Mouse (Mus musculus): ENCODE results near the gene Plscr3.
"Not testable (repeated sequence)": the region's sequence is repeated elsewhere in the genome, so short reads cannot be mapped to it uniquely, and the experiment has no call there.

Plscr3 gene

GRCm38 (mm10) chr11:69833554-69833953 lies 12.6 kb upstream of the Plscr3 start:
- DNase-seq (ENCODE audit: low spot score): no peak

- DNase-seq (ENCODE audit: low spot score): no peak
These were observed 12.1 kb upstream of the Plscr3 start for GRCm38 (mm10) chr11:69834001-69834549.

GRCm38 (mm10) chr11:69835326-69835965 lies 10.7 kb upstream of the Plscr3 start:
- no peak for DNase-seq (ENCODE audit: low spot score)

- DNase-seq (ENCODE audit: low spot score): no peak
These were observed 10.2 kb upstream of the Plscr3 start for GRCm38 (mm10) chr11:69835966-69836335.

DNA sequence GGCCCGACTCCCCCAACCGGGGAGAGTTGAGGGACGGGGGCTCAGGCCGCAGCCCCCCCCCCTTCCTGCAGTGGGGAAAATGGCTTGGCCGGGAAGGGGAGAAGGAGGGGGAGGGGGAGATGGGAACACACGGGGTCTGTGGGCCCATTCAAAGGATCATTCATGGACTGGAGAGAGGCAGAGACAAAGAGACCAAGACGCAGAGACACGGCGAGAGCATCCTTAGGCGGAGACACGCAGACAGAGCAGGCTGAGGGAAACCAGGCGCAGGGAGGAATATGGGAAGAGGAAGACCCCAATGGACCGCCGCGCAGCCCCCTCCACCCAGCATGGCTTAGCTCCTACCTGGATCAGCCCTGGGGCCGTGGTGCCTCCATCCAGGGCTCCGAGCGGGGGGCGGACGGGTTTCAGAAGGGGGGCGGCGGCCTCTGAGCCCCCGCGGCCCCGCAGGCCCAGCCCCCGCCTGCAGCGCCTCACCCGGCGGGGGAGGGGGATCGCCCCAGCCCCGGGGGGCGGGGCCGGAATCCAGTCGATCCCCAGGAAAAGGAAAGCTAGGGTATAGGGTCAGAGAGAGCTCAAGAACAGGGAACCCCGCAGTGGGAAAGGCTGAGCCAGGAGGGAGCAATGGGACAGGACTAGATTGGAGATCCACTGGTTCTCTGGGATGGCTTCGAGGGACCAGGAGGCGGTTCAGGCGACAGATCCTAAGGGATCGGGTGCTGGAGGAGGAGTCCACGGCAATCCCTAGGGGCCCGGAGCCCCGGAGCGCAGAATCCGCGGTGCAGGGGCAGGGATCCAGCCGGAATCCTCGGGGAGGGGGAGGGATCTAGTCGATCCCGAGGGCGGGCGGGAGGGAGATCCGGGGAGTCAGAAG lies 9.2 kb upstream of the Plscr3 start:
- DNase-seq (ENCODE audit: low spot score): no peak

GRCm38 (mm10) chr11:69837604-69837951 lies 8.6 kb upstream of the Plscr3 start, which contains the start of gene Nlgn2:
Nlgn2 (minus strand) TSS chr11:69837784.
- no peak for DNase-seq (ENCODE audit: low spot score)

DNA sequence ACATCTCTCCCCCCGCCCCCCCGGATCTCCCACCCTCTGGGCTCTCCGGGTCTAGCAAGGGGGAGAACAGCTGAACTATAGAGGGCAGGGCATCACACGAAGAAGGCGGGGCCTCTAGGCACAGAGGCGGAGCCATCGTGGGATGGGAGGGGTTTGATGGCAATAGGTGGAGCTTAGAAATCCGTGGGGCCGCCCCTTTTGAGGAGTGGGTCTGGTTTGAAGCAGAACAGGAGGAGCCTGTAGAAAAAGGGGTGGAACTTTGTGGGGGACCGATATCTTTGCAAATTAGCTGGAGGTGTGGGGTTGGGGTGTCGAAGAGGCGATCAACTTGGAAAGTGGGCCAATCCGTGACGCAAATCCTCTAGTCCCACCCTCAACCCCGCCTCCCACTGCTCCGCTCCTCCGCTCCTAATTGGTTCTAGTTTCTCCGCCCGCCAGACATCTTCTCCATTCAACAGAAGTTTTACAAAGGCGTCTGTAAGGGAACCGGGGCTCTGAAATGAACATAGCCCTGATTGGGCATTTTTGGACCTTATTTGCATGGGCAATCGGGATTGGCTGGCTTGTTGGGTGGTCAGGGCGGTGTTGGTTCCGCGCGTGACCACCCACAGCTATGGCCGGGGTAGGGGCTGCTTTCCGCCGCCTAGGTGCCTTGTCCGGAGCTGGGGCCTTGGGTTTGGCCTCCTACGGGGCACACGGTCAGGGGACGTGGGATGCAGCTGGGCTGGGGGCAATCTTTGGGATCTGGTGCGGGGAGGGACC lies 8.0 kb upstream of the Plscr3 start, which contains the start of gene Tmem256:
Tmem256 (plus strand) TSS at position 563 of the 762 bp plus-strand sequence.
- peak; percentile 96 for DNase-seq (ENCODE audit: low spot score)

DNA sequence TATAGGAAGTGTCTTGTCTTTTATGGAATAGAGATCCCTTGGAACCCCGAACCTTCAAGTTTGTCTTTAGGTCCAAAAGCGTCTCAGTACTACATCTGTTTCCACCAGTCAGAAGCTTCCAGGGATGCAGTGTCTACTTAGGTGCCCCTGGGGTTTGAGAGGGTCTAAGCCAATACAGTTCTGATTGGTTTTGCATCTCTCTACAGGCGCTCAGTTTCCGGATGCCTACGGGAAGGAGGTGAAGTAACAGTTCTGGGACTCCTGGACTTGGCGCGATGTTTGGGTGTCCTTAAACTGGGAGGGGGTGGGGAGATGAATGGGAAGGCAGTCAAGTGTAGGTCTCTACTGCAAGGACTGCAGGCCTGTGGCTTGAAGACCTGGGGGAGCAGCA lies 7.5 kb upstream of the Plscr3 start:
- no peak for DNase-seq (ENCODE audit: low spot score)

DNA sequence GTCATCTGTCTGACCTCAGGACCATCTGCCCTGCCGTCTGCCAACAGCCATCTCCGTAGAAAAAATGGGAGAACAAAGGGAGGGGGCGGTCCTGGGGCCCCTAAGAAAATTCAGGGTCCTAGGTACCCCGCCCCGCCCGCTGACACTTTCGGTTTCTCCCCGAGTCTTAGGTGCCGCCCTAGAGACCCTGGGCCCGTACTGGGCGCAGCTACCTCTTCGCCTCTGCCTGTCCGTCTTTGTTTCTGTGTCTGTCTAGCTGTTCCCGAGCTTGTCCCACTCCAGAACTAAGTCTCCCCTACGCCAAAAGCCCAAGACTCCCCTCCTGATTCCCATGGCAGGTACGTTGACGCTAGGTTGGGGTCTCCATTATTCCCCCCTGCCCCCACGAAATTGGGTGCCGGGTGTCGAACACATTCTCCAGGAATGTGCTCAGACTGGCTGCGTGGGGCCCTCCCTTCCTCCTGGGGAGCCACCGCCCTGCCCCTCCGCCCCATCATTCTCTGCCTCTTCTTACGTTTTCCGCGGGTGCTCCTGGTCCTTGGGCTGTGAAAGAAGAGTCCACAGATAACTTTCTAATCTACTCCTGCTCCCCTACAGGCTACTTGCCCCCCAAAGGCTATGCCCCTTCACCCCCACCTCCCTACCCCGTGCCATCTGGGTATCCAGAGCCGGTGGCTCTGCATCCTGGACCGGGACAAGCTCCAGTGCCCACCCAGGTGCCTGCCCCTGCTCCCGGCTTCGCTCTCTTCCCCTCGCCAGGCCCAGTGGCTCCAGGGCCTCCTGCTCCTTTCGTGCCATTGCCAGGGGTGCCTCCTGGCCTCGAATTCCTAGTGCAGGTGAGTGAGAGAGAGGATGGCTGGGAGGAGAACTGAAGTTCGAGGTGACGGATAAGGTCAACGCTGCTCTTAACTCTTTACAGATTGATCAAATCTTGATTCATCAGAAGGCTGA lies 837 bp downstream of the Plscr3 start:
- DNase-seq (ENCODE audit: low spot score): no peak

GRCm38 (mm10) chr11:69848021-69848420 lies 1.8 kb downstream of the Plscr3 start:
- no peak for DNase-seq (ENCODE audit: low spot score)

- no peak for DNase-seq (ENCODE audit: low spot score)
These were observed 3.0 kb downstream of the Plscr3 start for GRCm38 (mm10) chr11:69849128-69849527.

- DNase-seq (ENCODE audit: low spot score): no peak
These were observed 3.7 kb downstream of the Plscr3 start for GRCm38 (mm10) chr11:69849884-69850283.

DNA sequence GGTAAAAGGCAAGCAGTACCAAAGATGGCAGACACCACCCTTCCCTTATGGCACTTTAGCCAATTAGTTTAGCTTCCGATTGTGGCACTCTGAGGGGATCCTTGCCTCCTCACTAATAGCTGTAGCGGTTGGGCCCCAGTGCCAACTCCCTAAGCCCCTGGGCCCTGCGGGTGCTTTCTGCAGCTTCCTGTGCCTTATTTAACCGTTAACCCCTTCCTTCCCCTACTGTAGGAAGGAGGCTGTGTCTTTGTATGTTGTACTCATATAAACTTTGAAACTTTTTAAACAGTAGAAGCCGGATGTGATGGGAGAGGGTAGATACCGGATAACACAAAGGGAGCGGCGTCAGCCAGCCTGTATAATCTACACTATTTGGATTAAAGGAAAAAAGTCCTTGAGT lies 4.6 kb downstream of the Plscr3 start:
- DNase-seq (ENCODE audit: low spot score): no peak

- no peak for DNase-seq (ENCODE audit: low spot score)
These were observed 7.8 kb downstream of the Plscr3 start for GRCm38 (mm10) chr11:69853994-69854393.

GRCm38 (mm10) chr11:69854680-69855079 lies 8.5 kb downstream of the Plscr3 start:
- no peak for DNase-seq (ENCODE audit: low spot score)

- no peak for DNase-seq (ENCODE audit: low spot score)
These were observed 9.2 kb downstream of the Plscr3 start for GRCm38 (mm10) chr11:69855347-69855746.

DNA sequence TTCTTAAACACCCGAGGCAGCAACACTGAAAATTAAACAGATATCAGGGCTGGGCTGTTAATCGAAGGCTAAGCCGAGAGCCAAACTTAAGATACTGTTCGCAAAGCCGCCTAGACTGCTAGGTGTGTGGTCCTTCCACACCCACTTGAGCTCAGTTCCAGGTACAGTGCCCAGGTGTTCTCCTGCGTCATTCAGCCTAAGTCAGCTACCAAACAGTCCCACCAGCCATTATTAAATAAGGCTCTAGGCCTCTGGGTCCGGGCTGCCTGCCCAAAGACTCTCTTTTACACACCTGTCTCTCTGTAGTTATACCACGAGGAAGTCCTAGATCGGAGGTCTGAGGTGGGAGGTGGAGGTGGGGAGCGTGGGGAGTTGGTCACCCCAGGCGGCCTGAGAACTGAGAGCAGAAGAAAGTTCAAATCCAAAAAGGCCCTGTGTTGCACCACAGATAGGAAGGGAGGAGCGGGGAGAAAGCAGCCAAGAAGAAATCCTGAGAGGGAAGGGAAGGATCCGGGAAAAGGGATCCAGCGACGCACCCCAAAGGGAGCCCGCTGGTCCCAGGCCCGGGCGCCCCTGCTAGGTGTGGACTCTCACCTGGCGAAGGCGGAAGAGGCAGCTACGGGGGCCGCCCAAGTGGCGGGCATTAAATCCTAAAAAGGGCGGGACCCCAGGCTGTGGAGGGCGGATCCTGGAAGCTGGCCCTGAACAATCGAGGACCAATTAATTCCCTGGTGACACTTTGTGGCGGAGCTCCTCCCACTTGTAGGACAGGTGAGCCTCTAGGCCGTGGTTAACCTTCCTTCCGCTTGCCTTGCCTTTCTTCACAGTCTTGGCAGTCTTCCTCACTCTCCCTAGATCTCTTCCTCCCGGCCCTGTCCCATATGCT lies 12.2 kb downstream of the Plscr3 start, which contains the start of gene Tnk1:
Tnk1 (minus strand) TSS at position 618 of the 886 bp plus-strand sequence.
- no peak for DNase-seq (ENCODE audit: low spot score)

- DNase-seq (ENCODE audit: low spot score): not testable (repeated sequence)
These were observed 17.6 kb downstream of the Plscr3 start for GRCm38 (mm10) chr11:69863729-69864128.

DNA sequence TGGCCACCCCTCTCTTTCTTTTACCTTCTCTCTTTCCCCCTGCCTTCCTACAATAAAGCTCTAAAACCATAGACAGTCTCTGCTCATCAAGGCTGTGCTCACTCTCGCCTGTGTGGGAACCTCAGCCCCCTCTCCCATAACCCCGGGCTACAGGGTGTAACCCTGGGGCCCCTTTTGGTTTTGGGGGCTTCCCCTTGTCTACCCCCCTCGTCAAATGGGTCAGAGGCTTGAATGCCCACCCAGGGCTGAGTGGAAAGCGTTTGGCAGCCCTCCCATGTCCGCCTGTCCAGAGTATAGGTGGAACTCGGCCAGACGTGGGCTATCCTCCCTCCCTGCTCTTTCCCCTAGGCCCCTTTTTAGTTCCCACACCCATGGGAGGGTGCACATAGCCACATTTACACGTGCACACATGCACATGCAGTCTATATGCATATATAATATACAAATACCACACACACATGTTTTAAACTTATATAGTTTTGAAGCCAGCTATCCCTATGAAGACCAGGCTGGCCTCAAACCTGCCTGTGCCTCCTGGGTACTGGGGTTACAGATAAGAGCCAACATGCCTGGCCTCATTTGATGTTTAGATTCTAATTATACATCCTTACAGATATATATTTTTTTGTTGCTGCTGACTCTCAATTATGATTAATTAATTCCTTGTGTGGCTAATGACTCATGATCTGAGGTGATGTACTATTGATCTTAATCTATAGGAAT lies 18.1 kb downstream of the Plscr3 start:
- no peak for DNase-seq (ENCODE audit: low spot score)
